Mouse (Mus musculus) G1E (cell line): Measurements from ENCODE around the gene Perm1. TPM values are rescaled to one million over a fixed set of nuclear protein-coding genes. Genes with fewer than 3 reads are reported as not detected.

Experiments
- ATAC-seq: 2 replicates; pipeline ENCODE4 v1.8.0; 2016; ENCODE audit warnings: mild to moderate bottlenecking; ENCODE audit not compliant: insufficient number of reproducible peaks, poor library complexity, low FRiP score, severe bottlenecking; ENCODE audit errors: extremely low read depth
- DNase-seq: peaks from one replicate; pipeline ENCODE4 v3.0.0; 2012; ENCODE audit warnings: low spot score
- H3K27me3 ChIP-seq: 2 replicates; pipeline ENCODE4 v1.6.1; 2012; ENCODE audit warnings: mild to moderate bottlenecking, low read length, inconsistent platforms; ENCODE audit not compliant: insufficient read depth
- H3K36me3 ChIP-seq: replicated peaks from 2 replicates; pipeline ENCODE3; 2012; ENCODE audit warnings: mild to moderate bottlenecking, inconsistent platforms
- H3K4me1 ChIP-seq: 2 replicates; pipeline ENCODE4 v1.6.1; 2012; ENCODE audit warnings: low read depth, low read length, inconsistent platforms, mixed read lengths; ENCODE audit not compliant: insufficient read depth
- H3K4me3 ChIP-seq: 2 replicates; pipeline ENCODE4 v1.5.1; 2012; ENCODE audit warnings: low read depth, mild to moderate bottlenecking, inconsistent platforms, low read length, moderate library complexity, mixed read lengths
- H3K9me3 ChIP-seq: replicated peaks from 2 replicates; pipeline ENCODE4 v1.6.1; 2012; ENCODE audit warnings: inconsistent platforms
- CTCF ChIP-seq: IDR thresholded peaks from 2 replicates; pipeline ENCODE4 v1.5.1; 2012; ENCODE audit warnings: low read depth, low read length, inconsistent platforms, mixed read lengths
- GATA1 ChIP-seq: IDR thresholded peaks from 2 replicates; pipeline ENCODE4 v1.6.1; 2012; ENCODE audit warnings: borderline replicate concordance, low read length, inconsistent platforms, mixed read lengths
- GATA2 ChIP-seq: IDR thresholded peaks from 2 replicates; pipeline ENCODE4 v1.6.1; 2012; ENCODE audit warnings: low read depth, low read length, inconsistent platforms, borderline replicate concordance
- POLR2AphosphoS5 ChIP-seq: IDR thresholded peaks from 2 replicates; pipeline ENCODE4 v1.6.1; 2012; ENCODE audit warnings: low read depth, low read length, inconsistent platforms; ENCODE audit not compliant: insufficient replicate concordance
- TAL1 ChIP-seq: conservative IDR thresholded peaks from 2 replicates; pipeline ENCODE4 v1.6.1; 2012; ENCODE audit warnings: low read depth, low read length, inconsistent platforms, mixed read lengths
- polyA plus RNA-seq: library from polyadenylated mRNA; stranded (reverse); fragments of >175 nt; gene quantifications from 2 replicates; pipeline ENCODE4 v1.2.3, GENCODE M21; 2012
- total RNA-seq, 2 experiments: library from RNA; stranded (forward) in 1 of 2; stranded (reverse) in 1 of 2; fragments of 200-1000 nt in 1 of 2; fragments of >200 nt in 1 of 2; fragmentation: Nextera tagmentation in 1 of 2; gene quantifications; 2 replicates each; pipeline ENCODE4 v1.2.3; 2014 to 2017

Gene Perm1
- total and polyA plus RNA-seq, 3 experiments, result 0.05 TPM; not detected in 2

GRCm38 (mm10) chr4:156209963-156210635, 5.6 kb upstream of the Perm1 start:
- Histone ChIP-seq H3K36me3 (no peaks in the 10 kb centered on the region), H3K4me3 (no peak overlapping the region), H3K9me3 (0 out of 2 replicates have a peak, but pooled peaks cover 2% of the 10 kb centered on the region), H3K4me1 (no peaks in the 10 kb centered on the region), H3K27me3 (peaks cover 12% of the 10 kb centered on the region)
- no peak for TF ChIP-seq TAL1
- TF ChIP-seq GATA2, result no peak
- no peak for TF ChIP-seq POLR2AphosphoS5
- TF ChIP-seq GATA1, result no peak
- TF ChIP-seq CTCF, result no peak
- no peak for DNase-seq
- ATAC-seq, result no peak

GRCm38 (mm10) chr4:156213134-156213533, 2.5 kb upstream of the Perm1 start:
- Histone ChIP-seq H3K4me3 (no peak overlapping the region), H3K27me3 (peaks cover 18% of the 10 kb centered on the region), H3K36me3 (no peaks in the 10 kb centered on the region), H3K4me1 (no peaks in the 10 kb centered on the region), H3K9me3 (0 out of 2 replicates have a peak, but pooled peaks cover 2% of the 10 kb centered on the region)
- ATAC-seq, result no peak
- TF ChIP-seq GATA2 (no peak), POLR2AphosphoS5 (no peak), CTCF (no peak), GATA1 (no peak), TAL1 (no peak)
- DNase-seq, result no peak

GRCm38 (mm10) chr4:156216196-156216595, 528 bp downstream of the Perm1 start:
- no peak for TF ChIP-seq TAL1
- TF ChIP-seq POLR2AphosphoS5, result no peak
- no peak for TF ChIP-seq GATA1
- no peak for TF ChIP-seq CTCF
- no peak for TF ChIP-seq GATA2
- Histone ChIP-seq H3K9me3 (0 out of 2 replicates have a peak, but pooled peaks cover 2% of the 10 kb centered on the region), H3K4me1 (no peaks in the 10 kb centered on the region), H3K36me3 (no peaks in the 10 kb centered on the region), H3K4me3 (no peak overlapping the region), H3K27me3 (peaks cover 22% of the 10 kb centered on the region)
- no peak for DNase-seq
- ATAC-seq, result no peak

GRCm38 (mm10) chr4:156217022-156217669, 1.5 kb downstream of the Perm1 start:
- ATAC-seq, result no peak
- Histone ChIP-seq H3K36me3 (no peaks in the 10 kb centered on the region), H3K27me3 (peaks cover 22% of the 10 kb centered on the region), H3K9me3 (0 out of 2 replicates have a peak, but pooled peaks cover 2% of the 10 kb centered on the region), H3K4me1 (no peaks in the 10 kb centered on the region), H3K4me3 (no peak overlapping the region)
- DNase-seq, result no peak
- TF ChIP-seq GATA2 (no peak), GATA1 (no peak), POLR2AphosphoS5 (no peak), TAL1 (no peak), CTCF (no peak)

GRCm38 (mm10) chr4:156217838-156218237, 2.2 kb downstream of the Perm1 start:
- H3K27me3 ChIP-seq, result peaks cover 22% of the 10 kb centered on the region
- 0 out of 2 replicates have a peak, but pooled peaks cover 2% of the 10 kb centered on the region for H3K9me3 ChIP-seq
- H3K4me3 ChIP-seq, result no peak overlapping the region
- TF ChIP-seq TAL1, result no peak
- no peak for TF ChIP-seq CTCF
- no peak for TF ChIP-seq GATA1
- no peak for TF ChIP-seq POLR2AphosphoS5
- TF ChIP-seq GATA2, result no peak
- H3K4me1 ChIP-seq, result no peaks in the 10 kb centered on the region
- no peak for ATAC-seq
- H3K36me3 ChIP-seq, result no peaks in the 10 kb centered on the region
- DNase-seq, result no peak

GRCm38 (mm10) chr4:156219936-156220335, 4.3 kb downstream of the Perm1 start:
- Histone ChIP-seq H3K27me3 (peaks cover 25% of the 10 kb centered on the region), H3K36me3 (no peaks in the 10 kb centered on the region)
- no peak for ATAC-seq

GRCm38 (mm10) chr4:156224276-156224675, 8.6 kb downstream of the Perm1 start:
- Histone ChIP-seq H3K9me3 (no peaks in the 10 kb centered on the region), H3K27me3 (peaks cover 15% of the 10 kb centered on the region), H3K4me1 (peaks cover 6% of the 10 kb centered on the region), H3K4me3 (no peak overlapping the region), H3K36me3 (peaks cover 13% of the 10 kb centered on the region)
- TF ChIP-seq POLR2AphosphoS5 (no peak), GATA1 (no peak), TAL1 (no peak), CTCF (no peak), GATA2 (no peak)
- DNase-seq (no peak), ATAC-seq (no peak)

More at GRCm38 (mm10) chr4:156219936-156220335, 4.3 kb downstream of the Perm1 start:
- H3K4me3 ChIP-seq, result no peak overlapping the region
- no peaks in the 10 kb centered on the region for H3K9me3 ChIP-seq
- TF ChIP-seq POLR2AphosphoS5, result no peak
- no peak for TF ChIP-seq GATA1
- no peak for TF ChIP-seq TAL1
- no peak for TF ChIP-seq GATA2
- TF ChIP-seq CTCF, result no peak
- no peaks in the 10 kb centered on the region for H3K4me1 ChIP-seq
- DNase-seq, result no peak
